Mouse (Mus musculus): ENCODE measurements at regions not wholly inside any gene's neighbourhood (a gene's known extent, or its start where the extent isn't known, plus 50 kb on each side); places are given as distances from the start of the nearest gene placed in this dataset.

DNA sequence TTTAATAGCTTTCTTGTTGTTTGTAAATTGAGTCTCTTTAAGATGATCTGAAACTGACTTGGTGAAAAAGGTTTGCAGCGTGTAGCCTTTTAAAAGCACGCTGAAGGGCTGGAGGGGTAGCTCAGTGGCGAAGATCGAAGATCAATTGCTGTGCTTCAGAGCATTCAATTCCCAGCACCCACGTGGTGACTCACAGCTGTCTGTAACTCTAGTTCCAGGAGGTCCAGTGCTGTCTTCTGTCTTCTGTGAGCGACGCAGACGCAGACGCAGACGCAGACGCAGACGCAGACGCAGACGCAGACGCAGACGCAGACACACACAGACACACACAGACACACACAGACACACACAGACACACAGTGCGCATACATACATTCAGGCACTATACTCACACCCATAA is 99.1 kb upstream of the Map4k3 start:
- TF ChIP-seq POLR2A (IDR thresholded peaks at IDR 0.05; ENCODE audit: borderline replicate concordance, control insufficient read depth, low read depth, low read length) (no peak), CTCF (IDR thresholded peaks at IDR 0.05; ENCODE audit: control insufficient read depth, insufficient read depth, low read length) (no peak)
